Mouse (Mus musculus) small intestine, adult 2 months (tissue): ENCODE data around the gene Spaar. TPM values are rescaled to one million over a fixed set of nuclear protein-coding genes. Genes with fewer than 3 reads are reported as not detected.
A peak's percentile ranks its signal among the peaks of the same experiment; 100 is the strongest.

Source experiments
- H3K27ac ChIP-seq: fragments of 200-500 bp; 2 replicates; pipeline ENCODE4 v1.5.1; 2012; ENCODE audit warnings: low read depth, low read length, control low read depth, inconsistent platforms; ENCODE audit not compliant: insufficient read depth
- H3K27me3 ChIP-seq: fragments of 200-500 bp; 2 replicates; pipeline ENCODE4 v1.6.1; 2012; ENCODE audit warnings: mild to moderate bottlenecking, moderate library complexity, low read length, inconsistent platforms; ENCODE audit not compliant: control insufficient read depth, insufficient read depth
- H3K36me3 ChIP-seq: fragments of 200-500 bp; 2 replicates; pipeline ENCODE4 v1.6.1; 2012; ENCODE audit warnings: mild to moderate bottlenecking, low read length, control low read depth, inconsistent platforms; ENCODE audit not compliant: control insufficient read depth, insufficient read depth
- H3K4me1 ChIP-seq: fragments of 200-500 bp; 2 replicates; pipeline ENCODE4 v1.6.1; 2012; ENCODE audit warnings: low read length, inconsistent platforms, mixed read lengths; ENCODE audit not compliant: control insufficient read depth, insufficient read depth, insufficient read length
- H3K4me3 ChIP-seq: fragments of 200-500 bp; 2 replicates; pipeline ENCODE4 v1.5.1; 2012; ENCODE audit warnings: low read depth, mild to moderate bottlenecking, control low read depth, inconsistent platforms, low read length, moderate library complexity
- CTCF ChIP-seq: fragments of 200-500 bp; IDR thresholded peaks from 2 replicates; pipeline ENCODE4 v1.5.1; 2012; ENCODE audit warnings: low read depth, mild to moderate bottlenecking, control low read depth, inconsistent platforms, low read length, moderate library complexity, mixed read lengths; ENCODE audit not compliant: insufficient replicate concordance, insufficient read length; ENCODE audit errors: extremely low read depth
- POLR2A ChIP-seq: fragments of 200-500 bp; IDR thresholded peaks from 2 replicates; pipeline ENCODE4 v1.6.1; 2012; ENCODE audit warnings: low read depth, mild to moderate bottlenecking, control low read depth, inconsistent platforms, low read length, moderate library complexity
- WGBS: fragments of 180-500 bp; shearing (Covaris S2); methylation state at CpG from one replicate; pipeline ENCODE4 v1.1.7; 2018; 5-methylcytosine and 5-hydroxymethylcytosine counted together
- polyA plus RNA-seq: library from polyadenylated mRNA; depleted of rRNA; stranded (reverse); fragments of >200 nt; gene quantifications from 2 replicates; pipeline ENCODE4 v1.2.3, GENCODE M21; 2012

Spaar gene
- polyA plus RNA-seq, 1 experiment = 1.1 TPM

GRCm38 (mm10) chr4:43722191-43722590 is 7.6 kb upstream of the Spaar start:
- no peak overlapping the region for H3K27ac ChIP-seq
- H3K27me3 ChIP-seq = no peaks in the 10 kb centered on the region
- no peak overlapping the region for H3K4me3 ChIP-seq
- no peaks in the 10 kb centered on the region for H3K36me3 ChIP-seq
- no peak for TF ChIP-seq POLR2A
- TF ChIP-seq CTCF = no peak
- H3K4me1 ChIP-seq = peaks cover 8% of the 10 kb centered on the region; the same call in 1 of the 2 replicates
- WGBS = 80% methylated on average over 4 of the region's 4 CpGs

- Histone ChIP-seq H3K27ac (no peak overlapping the region), H3K27me3 (no peaks in the 10 kb centered on the region), H3K4me1 (peaks cover 20% of the 10 kb centered on the region; the same call in 1 of the 2 replicates), H3K36me3 (no peaks in the 10 kb centered on the region), H3K4me3 (no peak overlapping the region)
- WGBS = 13% methylated on average over 1 of the region's 1 CpGs
- TF ChIP-seq POLR2A (no peak), CTCF (no peak)
Observed at GRCm38 (mm10) chr4:43724764-43725163, 5.1 kb upstream of the Spaar start.

GRCm38 (mm10) chr4:43726228-43726993 is 3.4 kb upstream of the Spaar start:
- WGBS = 40% methylated on average over 12 of the region's 12 CpGs
- no peaks in the 10 kb centered on the region for H3K27me3 ChIP-seq
- H3K36me3 ChIP-seq = no peaks in the 10 kb centered on the region
- peaks cover 20% of the 10 kb centered on the region; the same call in 1 of the 2 replicates for H3K4me1 ChIP-seq
- TF ChIP-seq CTCF (no peak), POLR2A (no peak)
- H3K27ac ChIP-seq = peak overlapping the region; percentile 81
- H3K4me3 ChIP-seq = no peak overlapping the region

DNA sequence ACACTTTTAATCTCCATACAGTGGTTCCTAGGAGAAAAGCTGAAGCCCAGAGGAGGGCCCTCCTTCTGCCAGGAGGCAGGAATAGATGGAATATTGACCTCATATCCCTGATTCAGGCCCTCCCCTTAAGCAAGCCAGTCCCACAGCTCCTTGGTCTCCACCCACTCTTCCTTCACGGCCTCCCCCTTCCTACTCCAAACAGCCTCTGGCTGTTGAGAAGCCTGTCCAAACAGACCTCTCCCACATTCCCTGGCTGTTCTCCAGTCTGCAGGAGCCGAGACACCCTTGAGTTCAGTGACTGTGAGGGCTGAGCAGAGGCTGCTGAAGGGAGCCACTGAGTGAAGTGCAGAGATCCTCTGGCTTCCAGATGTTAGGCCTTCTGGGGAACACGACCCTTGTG is 2.8 kb upstream of the Spaar start, which contains the start of gene Hrct1:
Hrct1 (plus strand) TSS at position 194 of the 400 bp plus-strand sequence.
- 31% methylated on average over 3 of the region's 3 CpGs for WGBS

GRCm38 (mm10) chr4:43727718-43728575 is 1.9 kb upstream of the Spaar start:
- Histone ChIP-seq H3K4me3 (no peak overlapping the region), H3K27ac (peak overlapping the region; percentile 91), H3K4me1 (peaks cover 20% of the 10 kb centered on the region; the same call in 1 of the 2 replicates), H3K36me3 (no peaks in the 10 kb centered on the region), H3K27me3 (no peaks in the 10 kb centered on the region)
- TF ChIP-seq CTCF (no peak), POLR2A (no peak)
- 61% methylated on average over 7 of the region's 7 CpGs for WGBS

More for the DNA sequence above, 2.8 kb upstream of the Spaar start, which contains the start of gene Hrct1:
- no peak within 1 kb of the TSS for H3K4me3 ChIP-seq
- H3K4me1 ChIP-seq = peaks cover 20% of the 10 kb centered on the region; the same call in 1 of the 2 replicates
- no peaks in the 10 kb centered on the region for H3K27me3 ChIP-seq
- peak within 1 kb of the TSS; percentile 91 for H3K27ac ChIP-seq
- H3K36me3 ChIP-seq = no peaks in the 10 kb centered on the region
- TF ChIP-seq POLR2A (no peak), CTCF (no peak)

GRCm38 (mm10) chr4:43728576-43728954 is 1.3 kb upstream of the Spaar start:
- H3K27ac ChIP-seq = peak overlapping the region; percentile 91
- TF ChIP-seq POLR2A = no peak
- no peak for TF ChIP-seq CTCF
- no peaks in the 10 kb centered on the region for H3K27me3 ChIP-seq
- H3K4me1 ChIP-seq = peaks cover 20% of the 10 kb centered on the region; the same call in 1 of the 2 replicates
- 16% methylated on average over 5 of the region's 5 CpGs for WGBS
- H3K36me3 ChIP-seq = no peaks in the 10 kb centered on the region
- H3K4me3 ChIP-seq = no peak overlapping the region

GRCm38 (mm10) chr4:43729126-43729525 is 708 bp upstream of the Spaar start:
- Histone ChIP-seq H3K4me3 (no peak overlapping the region), H3K4me1 (peaks cover 20% of the 10 kb centered on the region; the same call in 1 of the 2 replicates), H3K27ac (peak overlapping the region; percentile 91), H3K36me3 (no peaks in the 10 kb centered on the region), H3K27me3 (no peaks in the 10 kb centered on the region)
- WGBS = 51% methylated on average over 3 of the region's 3 CpGs
- TF ChIP-seq CTCF (no peak), POLR2A (no peak)
